Mouse (Mus musculus) forebrain, embryonic 12.5 days (tissue): ENCODE data around the gene Adra1b. TPM values are rescaled to one million over a fixed set of nuclear protein-coding genes. Genes with fewer than 3 reads are reported as not detected.

Experiments
- ATAC-seq: fragments of 200-750 bp; cut with Nextera tagmentation; 2 replicates; pipeline ENCODE4 v1.8.0; 2017; ENCODE audit warnings: moderate TSS enrichment; ENCODE audit not compliant: low FRiP score
- H3K27ac ChIP-seq: fragments of 300-500 bp; sonication (generic); 2 replicates; pipeline ENCODE4 v1.5.1; 2016; ENCODE audit warnings: mild to moderate bottlenecking
- H3K27me3 ChIP-seq: fragments of 300-500 bp; sonication (generic); 2 replicates; pipeline ENCODE4 v1.6.1; 2016; ENCODE audit warnings: mild to moderate bottlenecking
- H3K36me3 ChIP-seq: fragments of 300-500 bp; sonication (generic); replicated peaks from 2 replicates; pipeline ENCODE4 v1.6.1; 2016; ENCODE audit warnings: mild to moderate bottlenecking
- H3K4me1 ChIP-seq: fragments of 300-500 bp; sonication (generic); 2 replicates; pipeline ENCODE4 v1.6.1; 2016
- H3K4me2 ChIP-seq: fragments of 300-500 bp; sonication (generic); 2 replicates; pipeline ENCODE4 v1.6.1; 2016; ENCODE audit warnings: mild to moderate bottlenecking, moderate library complexity
- H3K4me3 ChIP-seq: fragments of 300-500 bp; sonication (generic); replicated peaks from 2 replicates; pipeline ENCODE4 v1.5.1; 2016; ENCODE audit warnings: mild to moderate bottlenecking
- H3K9ac ChIP-seq: fragments of 300-500 bp; sonication (generic); 2 replicates; pipeline ENCODE4 v1.6.1; 2016; ENCODE audit warnings: mild to moderate bottlenecking
- H3K9me3 ChIP-seq: fragments of 300-500 bp; sonication (generic); 2 replicates; pipeline ENCODE4 v1.6.1; 2016
- WGBS: fragments of 180-500 bp; shearing (Covaris S2); methylation state at CpG from one replicate; pipeline ENCODE4 v1.1.7; 2016; 5-methylcytosine and 5-hydroxymethylcytosine counted together
- polyA plus RNA-seq: library from polyadenylated mRNA; unstranded; fragments of >200 nt; fragmentation: Nextera tagmentation; extraction: Ambion mirVana; gene quantifications from 2 replicates; pipeline ENCODE4 v1.2.1, GENCODE M21; 2016

The Adra1b gene
- polyA plus RNA-seq, 1 experiment from 2014 or later: 0.37 TPM

DNA sequence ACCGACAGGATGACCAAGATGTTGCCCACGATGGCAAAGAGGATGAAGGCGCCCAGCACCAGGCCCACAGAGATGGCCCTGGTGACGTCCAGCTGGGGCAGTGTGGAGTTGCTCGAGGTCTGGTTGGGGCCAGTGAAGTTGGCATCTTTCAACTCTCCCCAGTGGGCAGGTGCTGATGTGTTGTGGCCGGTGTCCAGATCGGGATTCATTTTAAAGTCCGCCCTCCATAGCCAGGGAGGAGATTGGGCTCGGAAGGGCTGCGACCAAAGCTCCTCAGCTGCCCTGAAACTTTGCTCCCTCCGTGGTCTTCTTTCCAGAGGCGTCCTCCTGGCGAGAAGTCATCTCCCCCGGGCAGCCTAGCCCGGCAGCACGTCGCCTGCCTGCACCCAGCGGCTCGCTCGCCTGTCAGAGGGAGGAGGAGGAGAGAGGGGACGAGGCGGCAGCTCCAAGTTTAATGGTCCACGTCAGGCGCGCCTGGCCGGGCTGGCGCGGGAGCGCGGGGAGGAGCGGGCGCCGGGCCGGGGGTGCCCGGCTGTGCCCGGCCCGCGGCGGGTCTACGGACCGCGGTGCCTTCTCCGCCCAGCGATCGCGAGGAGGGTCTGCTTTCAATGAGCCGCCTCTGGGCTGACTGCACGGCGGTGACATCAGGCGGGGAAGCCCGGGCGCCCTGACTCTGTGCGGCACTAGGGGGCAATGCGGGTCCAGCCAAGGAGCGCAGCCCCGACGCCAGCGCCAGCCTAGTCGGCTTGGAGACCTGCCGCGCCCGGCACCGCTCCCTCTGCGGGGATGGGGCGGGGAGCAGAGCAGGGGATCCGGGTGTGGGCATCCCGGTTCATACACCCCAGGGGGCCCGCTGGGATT, 64.9 kb downstream of the Adra1b start:
- peak; percentile 96 for ATAC-seq
- peak overlapping the region; percentile 55 for H3K4me3 ChIP-seq

DNA sequence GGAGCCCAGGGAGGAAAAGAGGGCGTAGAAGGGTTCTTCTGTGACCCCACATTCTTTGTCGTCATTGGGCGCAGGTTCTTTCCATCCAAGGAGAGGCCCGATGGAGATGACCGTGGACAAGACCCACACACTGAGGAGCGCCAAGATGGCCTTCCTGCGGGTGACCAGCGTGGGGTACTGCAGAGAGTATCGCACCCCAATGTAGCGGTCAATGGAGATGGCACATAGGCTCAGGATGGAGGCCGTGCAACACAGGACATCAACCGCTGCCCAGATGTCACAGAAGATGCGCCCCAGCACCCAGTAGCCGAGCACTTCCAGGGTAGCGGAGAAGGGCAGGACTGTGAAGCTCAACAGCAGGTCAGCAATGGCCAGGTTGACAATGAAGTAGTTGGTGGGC, 65.6 kb downstream of the Adra1b start:
- H3K27me3 ChIP-seq: peaks cover 40% of the 10 kb centered on the region
- H3K36me3 ChIP-seq: no peaks in the 10 kb centered on the region
- 0 out of 2 replicates have a peak, but pooled peaks cover 4% of the 10 kb centered on the region for H3K4me1 ChIP-seq
- H3K9me3 ChIP-seq: no peaks in the 10 kb centered on the region
- H3K4me3 ChIP-seq: peak overlapping the region; percentile 55; the same call in 1 of the 2 replicates
- 93% methylated on average over 15 of the region's 15 CpGs for WGBS
- peak overlapping the region; percentile 77 for H3K4me2 ChIP-seq
- H3K9ac ChIP-seq: no peak overlapping the region
- no peak overlapping the region for H3K27ac ChIP-seq
- no peak; the same call in 1 of the 2 replicates for ATAC-seq

More for the DNA sequence above, 64.9 kb downstream of the Adra1b start:
- Histone ChIP-seq H3K27me3 (peaks cover 40% of the 10 kb centered on the region), H3K9ac (peak overlapping the region; percentile 49), H3K27ac (0 out of 2 replicates have a peak overlapping the region, but pooled peaks have one; percentile 5), H3K4me1 (0 out of 2 replicates have a peak, but pooled peaks cover 4% of the 10 kb centered on the region), H3K9me3 (no peaks in the 10 kb centered on the region), H3K36me3 (no peaks in the 10 kb centered on the region), H3K4me2 (peak overlapping the region; percentile 77)
- 6% methylated on average over 65 of the region's 68 CpGs for WGBS

DNA sequence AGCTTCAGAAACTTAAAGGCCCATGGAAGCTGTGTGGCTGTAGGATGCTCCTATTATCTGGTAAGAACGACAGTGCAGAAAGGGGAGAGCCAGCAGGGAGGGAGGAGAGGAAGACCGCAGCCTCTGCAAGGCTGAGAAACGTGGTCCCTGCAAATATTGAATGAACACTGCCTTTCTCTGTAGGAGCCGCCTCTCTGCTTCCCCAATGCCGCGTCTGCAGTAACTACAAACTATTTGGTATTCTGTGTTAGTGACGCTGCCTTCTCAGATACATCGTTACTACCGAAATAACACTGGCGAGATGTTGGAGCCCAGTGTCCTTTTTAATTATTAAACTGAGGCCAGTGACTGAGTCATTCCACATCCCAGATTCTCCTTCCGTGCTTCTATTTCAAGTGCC, 66.5 kb downstream of the Adra1b start:
- peaks cover 40% of the 10 kb centered on the region for H3K27me3 ChIP-seq
- no peak overlapping the region for H3K9ac ChIP-seq
- no peaks in the 10 kb centered on the region for H3K36me3 ChIP-seq
- no peak overlapping the region for H3K27ac ChIP-seq
- 57% methylated on average over 11 of the region's 11 CpGs for WGBS
- no peak for ATAC-seq
- H3K9me3 ChIP-seq: no peaks in the 10 kb centered on the region
- H3K4me1 ChIP-seq: 0 out of 2 replicates have a peak, but pooled peaks cover 4% of the 10 kb centered on the region
- H3K4me2 ChIP-seq: no peak overlapping the region
- no peak overlapping the region for H3K4me3 ChIP-seq

DNA sequence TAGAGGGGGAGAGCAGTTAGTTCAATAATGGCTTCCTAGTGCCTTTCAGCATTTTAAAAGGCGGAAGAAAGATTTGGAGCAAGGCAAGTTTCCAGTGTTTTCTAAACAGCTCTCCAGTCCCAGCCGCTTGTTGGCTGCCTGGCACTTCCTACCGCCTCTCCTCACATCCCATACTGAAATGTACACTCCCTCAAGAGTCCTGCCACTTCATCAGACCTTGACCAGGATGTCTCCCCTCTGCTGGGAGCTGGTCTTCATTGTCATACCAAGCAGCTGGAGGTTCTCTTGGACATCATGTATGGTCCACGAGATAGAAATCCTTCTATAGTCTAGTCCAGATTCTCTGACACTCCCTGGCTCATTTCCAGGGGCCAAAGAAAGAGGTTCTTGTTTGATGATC, 69.5 kb downstream of the Adra1b start:
- no peaks in the 10 kb centered on the region for H3K9me3 ChIP-seq
- H3K4me3 ChIP-seq: no peak overlapping the region
- WGBS: 63% methylated on average over 4 of the region's 4 CpGs
- no peak overlapping the region for H3K9ac ChIP-seq
- no peak for ATAC-seq
- H3K27me3 ChIP-seq: peaks cover 24% of the 10 kb centered on the region
- no peaks in the 10 kb centered on the region for H3K36me3 ChIP-seq
- no peak overlapping the region for H3K27ac ChIP-seq
- 0 out of 2 replicates have a peak, but pooled peaks cover 4% of the 10 kb centered on the region for H3K4me1 ChIP-seq
- no peak overlapping the region for H3K4me2 ChIP-seq

DNA sequence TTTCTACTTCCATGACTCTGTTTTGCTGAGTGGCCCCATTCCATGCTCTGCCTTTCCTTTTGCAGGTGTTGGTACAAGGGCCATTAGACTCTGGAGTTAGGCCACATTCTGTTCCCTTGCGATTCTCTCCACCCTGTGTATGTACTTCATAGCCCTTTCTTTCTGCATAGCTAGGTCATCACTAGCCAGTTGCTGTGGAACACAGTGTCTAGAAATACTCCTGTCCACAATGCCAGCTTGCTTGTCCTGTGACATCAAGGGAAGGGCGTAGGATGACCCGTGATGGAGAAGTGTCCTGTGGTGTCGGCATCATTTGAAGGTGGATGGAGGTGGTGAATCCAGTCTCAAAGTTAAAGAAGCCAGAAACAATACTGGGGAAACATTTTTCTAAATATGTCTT, 74.2 kb downstream of the Adra1b start:
- no peak overlapping the region for H3K4me3 ChIP-seq
- 94% methylated on average over 4 of the region's 4 CpGs for WGBS
- no peak overlapping the region for H3K4me2 ChIP-seq
- no peaks in the 10 kb centered on the region for H3K4me1 ChIP-seq
- ATAC-seq: no peak
- no peaks in the 10 kb centered on the region for H3K9me3 ChIP-seq
- H3K36me3 ChIP-seq: no peaks in the 10 kb centered on the region
- H3K27me3 ChIP-seq: peaks cover 2% of the 10 kb centered on the region
- H3K27ac ChIP-seq: no peak overlapping the region
- no peak overlapping the region for H3K9ac ChIP-seq

GRCm38 (mm10) chr11:43823349-43823748, 77.7 kb downstream of the Adra1b start:
- 76% methylated on average over 5 of the region's 5 CpGs for WGBS
- no peak for ATAC-seq

GRCm38 (mm10) chr11:43820552-43821460, 80.2 kb downstream of the Adra1b start:
- 82% methylated on average over 11 of the region's 11 CpGs for WGBS
- Histone ChIP-seq H3K36me3 (no peaks in the 10 kb centered on the region), H3K27ac (no peak overlapping the region), H3K9me3 (no peaks in the 10 kb centered on the region), H3K9ac (no peak overlapping the region), H3K27me3 (peaks cover 26% of the 10 kb centered on the region), H3K4me1 (no peaks in the 10 kb centered on the region), H3K4me3 (no peak overlapping the region), H3K4me2 (no peak overlapping the region)
- ATAC-seq: no peak

More at GRCm38 (mm10) chr11:43823349-43823748, 77.7 kb downstream of the Adra1b start:
- Histone ChIP-seq H3K27me3 (peaks cover 19% of the 10 kb centered on the region), H3K27ac (no peak overlapping the region), H3K36me3 (no peaks in the 10 kb centered on the region), H3K4me2 (no peak overlapping the region), H3K9me3 (no peaks in the 10 kb centered on the region), H3K4me3 (no peak overlapping the region), H3K4me1 (no peaks in the 10 kb centered on the region), H3K9ac (no peak overlapping the region)

DNA sequence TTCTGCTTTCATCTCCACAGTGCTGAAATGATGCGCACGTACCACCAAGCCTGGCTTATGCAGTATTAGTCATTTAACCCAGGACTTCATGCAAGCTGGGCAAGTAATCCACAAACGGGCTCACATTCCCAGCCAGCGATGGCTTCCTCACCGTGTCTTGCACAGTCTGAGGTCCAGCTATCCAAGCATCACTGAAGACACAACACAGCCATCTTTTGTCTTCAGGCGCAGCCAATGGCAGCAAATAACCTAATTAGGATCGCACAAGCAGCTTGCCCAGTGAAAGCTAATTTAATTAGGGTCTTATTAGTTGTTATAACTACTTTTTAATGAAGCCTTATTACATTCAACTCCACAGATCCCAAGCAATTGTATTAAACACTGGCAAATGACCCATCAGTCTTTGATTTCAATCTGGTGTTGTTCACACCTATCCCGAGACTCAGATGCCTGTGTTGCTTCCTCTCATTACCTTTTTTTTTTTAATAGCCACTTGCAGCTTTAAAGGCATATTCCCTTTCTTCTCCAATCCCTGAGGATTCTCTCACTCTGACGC, 83.6 kb downstream of the Adra1b start:
- WGBS: 41% methylated on average over 9 of the region's 9 CpGs
- Histone ChIP-seq H3K4me3 (no peak overlapping the region), H3K27me3 (peaks cover 50% of the 10 kb centered on the region), H3K4me2 (no peak overlapping the region), H3K9me3 (no peaks in the 10 kb centered on the region), H3K9ac (no peak overlapping the region), H3K27ac (no peak overlapping the region), H3K36me3 (no peaks in the 10 kb centered on the region), H3K4me1 (peaks cover 7% of the 10 kb centered on the region; the same call in 1 of the 2 replicates)
- peak; percentile 85; the same call in 1 of the 2 replicates for ATAC-seq

DNA sequence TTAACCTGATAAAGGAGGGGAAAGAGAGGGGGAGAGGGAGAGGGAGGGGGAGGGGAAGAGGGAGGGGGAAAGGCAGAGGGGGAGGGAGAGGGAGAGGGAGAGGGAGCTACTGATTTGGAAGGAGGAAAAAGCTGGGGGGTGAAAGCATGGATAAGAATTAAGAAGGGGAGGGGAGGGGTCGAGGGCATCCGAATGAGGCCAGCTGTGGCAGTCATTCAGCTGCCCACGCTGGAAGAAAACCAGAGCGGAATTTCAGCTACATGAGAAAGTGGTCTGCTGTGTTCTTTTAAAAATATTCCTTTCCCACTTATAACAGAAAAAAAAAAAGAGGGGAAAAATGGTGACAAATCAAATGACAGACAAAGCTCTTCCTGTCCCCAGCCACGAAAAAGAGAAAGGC, 88.5 kb downstream of the Adra1b start:
- peaks cover 45% of the 10 kb centered on the region for H3K27me3 ChIP-seq
- no peak overlapping the region for H3K9ac ChIP-seq
- H3K9me3 ChIP-seq: 0 out of 2 replicates have a peak, but pooled peaks cover 3% of the 10 kb centered on the region
- WGBS: 63% methylated on average over 5 of the region's 5 CpGs
- no peak overlapping the region for H3K4me3 ChIP-seq
- H3K27ac ChIP-seq: no peak overlapping the region
- no peak for ATAC-seq
- no peak overlapping the region for H3K4me2 ChIP-seq
- H3K4me1 ChIP-seq: peaks cover 10% of the 10 kb centered on the region; the same call in 1 of the 2 replicates
- H3K36me3 ChIP-seq: no peaks in the 10 kb centered on the region

DNA sequence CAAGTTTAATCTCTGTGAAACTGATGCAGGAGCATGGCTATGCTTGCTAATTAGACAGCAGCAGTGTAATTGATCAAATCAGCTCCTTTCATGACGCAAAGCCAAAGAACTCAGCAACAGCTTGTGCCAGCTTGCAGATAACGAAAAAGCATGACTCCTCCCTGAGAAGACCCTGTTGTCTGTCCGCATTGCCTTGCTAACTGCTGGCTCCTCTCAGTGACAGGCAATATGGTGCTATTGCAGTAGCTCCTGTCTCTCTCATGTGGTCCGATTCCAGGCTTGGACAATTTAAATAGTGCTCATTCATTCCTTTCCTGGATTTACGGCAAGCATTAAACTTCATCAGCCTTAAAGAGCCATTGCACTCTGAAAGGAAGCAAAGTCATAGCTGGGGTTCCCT, 93.3 kb downstream of the Adra1b start:
- 0 out of 2 replicates have a peak, but pooled peaks cover 3% of the 10 kb centered on the region for H3K4me1 ChIP-seq
- no peak for ATAC-seq
- H3K4me3 ChIP-seq: no peak overlapping the region
- H3K36me3 ChIP-seq: no peaks in the 10 kb centered on the region
- no peak overlapping the region for H3K9ac ChIP-seq
- H3K27ac ChIP-seq: no peak overlapping the region
- WGBS: 54% methylated on average over 5 of the region's 5 CpGs
- H3K9me3 ChIP-seq: 0 out of 2 replicates have a peak, but pooled peaks cover 3% of the 10 kb centered on the region
- H3K4me2 ChIP-seq: no peak overlapping the region
- peaks cover 13% of the 10 kb centered on the region; the same call in 1 of the 2 replicates for H3K27me3 ChIP-seq

- Histone ChIP-seq H3K4me1 (no peaks in the 10 kb centered on the region), H3K4me2 (no peak overlapping the region), H3K9ac (no peak overlapping the region), H3K4me3 (no peak overlapping the region), H3K36me3 (no peaks in the 10 kb centered on the region), H3K27me3 (no peaks in the 10 kb centered on the region), H3K27ac (no peak overlapping the region), H3K9me3 (no peaks in the 10 kb centered on the region)
- ATAC-seq: no peak
- WGBS: 77% methylated on average over 8 of the region's 8 CpGs
These were observed 105.0 kb downstream of the Adra1b start for GRCm38 (mm10) chr11:43795992-43796391.

DNA sequence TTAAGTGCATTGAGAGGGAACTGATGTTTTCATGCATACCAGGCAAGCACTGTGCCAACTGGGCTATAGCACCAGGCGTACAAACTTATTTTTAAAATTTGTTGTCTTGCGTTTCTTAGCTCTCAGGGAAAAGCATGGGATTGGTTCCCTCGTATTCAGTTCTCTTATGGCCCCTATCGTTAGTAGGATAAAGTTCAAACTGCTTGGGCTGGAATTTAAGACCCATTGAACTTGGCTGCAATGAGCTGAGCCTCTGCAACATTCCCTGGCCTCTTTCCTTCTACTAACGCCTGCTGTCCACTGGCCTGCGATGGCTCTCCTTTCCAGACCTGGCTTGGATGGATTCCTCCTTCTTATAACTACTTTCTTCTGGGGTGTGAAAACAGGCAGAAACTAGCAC, 110.6 kb downstream of the Adra1b start:
- H3K9ac ChIP-seq: no peak overlapping the region
- H3K9me3 ChIP-seq: no peaks in the 10 kb centered on the region
- no peaks in the 10 kb centered on the region for H3K27me3 ChIP-seq
- 89% methylated on average over 6 of the region's 6 CpGs for WGBS
- H3K36me3 ChIP-seq: no peaks in the 10 kb centered on the region
- H3K4me1 ChIP-seq: no peaks in the 10 kb centered on the region
- H3K4me3 ChIP-seq: no peak overlapping the region
- no peak overlapping the region for H3K4me2 ChIP-seq
- no peak for ATAC-seq
- H3K27ac ChIP-seq: no peak overlapping the region
